Mouse (Mus musculus) ES-Bruce4 (cell line): ENCODE measurements around the gene Clstn3.
"Not testable (repeated sequence)": the region's sequence is repeated elsewhere in the genome, so short reads cannot be mapped to it uniquely, and the experiment has no call there.

Source experiments
- CTCF ChIP-seq: IDR thresholded peaks from one replicate; pipeline ENCODE4 v1.8.1; 2011; ENCODE audit warnings: low read depth, low read length
- POLR2A ChIP-seq: IDR thresholded peaks from one replicate; pipeline ENCODE4 v1.8.1; 2011; ENCODE audit warnings: low read length; ENCODE audit not compliant: insufficient read depth

DNA sequence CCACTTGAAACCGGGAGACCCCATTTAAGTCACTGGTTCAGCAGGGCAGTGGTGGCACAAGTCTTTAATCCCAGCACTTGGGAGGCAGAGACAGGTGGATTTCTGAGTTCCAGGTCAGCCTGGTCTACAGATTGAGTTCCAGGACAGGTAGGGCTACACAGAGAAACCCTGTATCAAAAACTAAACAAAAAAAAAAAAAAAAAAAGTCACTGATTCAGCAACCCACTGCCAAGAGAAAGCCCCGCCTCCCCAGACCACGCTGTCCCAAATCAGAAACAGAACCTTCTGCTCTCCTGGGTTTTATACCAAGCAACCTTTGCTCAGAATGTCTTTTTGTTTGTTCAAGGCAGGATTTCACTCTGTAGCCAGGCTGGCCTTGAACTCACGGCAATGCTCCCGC is 44.6 kb upstream of the Clstn3 start:
- not testable (repeated sequence) for TF ChIP-seq POLR2A, CTCF
